Mouse (Mus musculus) CH12.LX (cell line): ENCODE data around the gene Rab5b. TPM values are rescaled to one million over a fixed set of nuclear protein-coding genes. Genes with fewer than 3 reads are reported as not detected.
A peak's percentile ranks its signal among the peaks of the same experiment; 100 is the strongest.

Experiments
- DNase-seq: peaks from one replicate; pipeline ENCODE4 v3.0.0-alpha.2; 2013; ENCODE audit errors: extremely low read depth
- H3K27ac ChIP-seq: 2 replicates; pipeline ENCODE4 v1.5.1; 2012; ENCODE audit warnings: low read depth, mild to moderate bottlenecking, control low read depth, moderate library complexity; ENCODE audit not compliant: insufficient read depth
- H3K27me3 ChIP-seq: replicated peaks from 2 replicates; pipeline ENCODE3; 2012; ENCODE audit warnings: inconsistent platforms
- H3K36me3 ChIP-seq, 2 experiments: replicated peaks in 1 of 2; 2 replicates each; pipeline versions ENCODE3 to v1.6.1; 2012; ENCODE audit warnings: inconsistent platforms in 1 of 2, low read length in 1 of 2, mild to moderate bottlenecking in 1 of 2, mixed read lengths in 1 of 2, moderate library complexity in 1 of 2; ENCODE audit not compliant: control insufficient read depth in 1 of 2, insufficient read depth in 1 of 2
- H3K4me1 ChIP-seq, 2 experiments: 2 replicates each; pipeline ENCODE4 v1.6.1; 2012; ENCODE audit warnings: inconsistent platforms in 1 of 2, moderate library complexity in 1 of 2; ENCODE audit not compliant: insufficient read depth in 2 of 2, control insufficient read depth in 1 of 2
- H3K4me2 ChIP-seq: 2 replicates; pipeline ENCODE4 v1.6.1; 2012; ENCODE audit warnings: low read depth, mild to moderate bottlenecking, control low read depth; ENCODE audit not compliant: poor library complexity, insufficient read depth, severe bottlenecking
- H3K4me3 ChIP-seq, 3 experiments: fragments of 150-350 bp in 1 of 3; sonication (generic) in 1 of 3; replicated peaks in 1 of 3; 2 replicates each; pipeline versions ENCODE3 to v1.5.1; 2011 to 2012; ENCODE audit warnings: low read depth in 2 of 3, low read length in 2 of 3, mild to moderate bottlenecking in 2 of 3, moderate library complexity in 2 of 3, control low read depth in 1 of 3, improper control_type of control experiment in 1 of 3, inconsistent platforms in 1 of 3, mixed read lengths in 1 of 3; ENCODE audit not compliant: poor library complexity in 1 of 3
- H3K79me2 ChIP-seq: replicated peaks from 2 replicates; pipeline ENCODE4 v1.6.1; 2012; ENCODE audit warnings: mild to moderate bottlenecking, moderate library complexity; ENCODE audit not compliant: control insufficient read depth, poor library complexity, insufficient read depth, severe bottlenecking; ENCODE audit errors: extremely low read depth
- H3K9ac ChIP-seq: 2 replicates; pipeline ENCODE4 v1.6.1; 2012; ENCODE audit warnings: low read depth, mild to moderate bottlenecking, control low read depth, moderate library complexity; ENCODE audit not compliant: insufficient read depth
- H3K9me3 ChIP-seq: replicated peaks from 2 replicates; pipeline ENCODE3; 2012; ENCODE audit warnings: low read length, inconsistent platforms, mixed read lengths
- BHLHE40 ChIP-seq: IDR thresholded peaks from 2 replicates; pipeline ENCODE4 v1.6.1; 2011; ENCODE audit warnings: mild to moderate bottlenecking, low read depth, low read length, improper control_type of control experiment
- CHD1 ChIP-seq: IDR thresholded peaks from 2 replicates; pipeline ENCODE4 v1.6.1; 2012; ENCODE audit warnings: low read depth, low read length, improper control_type of control experiment, inconsistent platforms
- CHD2 ChIP-seq: IDR thresholded peaks from 2 replicates; pipeline ENCODE4 v1.6.1; 2011; ENCODE audit warnings: low read length, improper control_type of control experiment
- CTCF ChIP-seq, 2 experiments: IDR thresholded peaks in 1 of 2; conservative IDR thresholded peaks in 1 of 2; 2 replicates each; pipeline ENCODE4 v1.5.1; 2011 to 2012; ENCODE audit warnings: low read depth in 2 of 2, low read length in 2 of 2, improper control_type of control experiment in 1 of 2, inconsistent platforms in 1 of 2, mild to moderate bottlenecking in 1 of 2, moderate library complexity in 1 of 2
- E2F4 ChIP-seq: IDR thresholded peaks from 2 replicates; pipeline ENCODE4 v1.6.1; 2011; ENCODE audit warnings: low read depth, low read length, improper control_type of control experiment; ENCODE audit not compliant: insufficient replicate concordance
- ELF1 ChIP-seq: IDR thresholded peaks from 2 replicates; pipeline ENCODE4 v1.6.1; 2014; ENCODE audit warnings: low read depth, mild to moderate bottlenecking, inconsistent platforms, low read length, improper control_type of control experiment
- EP300 ChIP-seq: IDR thresholded peaks from 2 replicates; pipeline ENCODE4 v1.6.1; 2011; ENCODE audit warnings: low read length, improper control_type of control experiment
- ETS1 ChIP-seq: conservative IDR thresholded peaks from 2 replicates; pipeline ENCODE4 v1.6.1; 2012; ENCODE audit warnings: low read depth, mild to moderate bottlenecking, inconsistent platforms, low read length, improper control_type of control experiment, moderate library complexity
- GABPA ChIP-seq: IDR thresholded peaks from 2 replicates; pipeline ENCODE4 v1.6.1; 2012; ENCODE audit warnings: low read depth, low read length, improper control_type of control experiment, inconsistent platforms; ENCODE audit not compliant: insufficient replicate concordance
- HCFC1 ChIP-seq: IDR thresholded peaks from 2 replicates; pipeline ENCODE4 v1.6.1; 2012; ENCODE audit warnings: low read depth, mild to moderate bottlenecking, inconsistent platforms, low read length, improper control_type of control experiment
- IRF4 ChIP-seq: IDR thresholded peaks from 2 replicates; pipeline ENCODE4 v1.6.1; 2014; ENCODE audit warnings: low read depth, mild to moderate bottlenecking, inconsistent platforms, low read length, improper control_type of control experiment
- JUN ChIP-seq: IDR thresholded peaks from 2 replicates; pipeline ENCODE4 v1.6.1; 2011; ENCODE audit warnings: low read depth, mild to moderate bottlenecking, low read length, improper control_type of control experiment, moderate library complexity; ENCODE audit not compliant: insufficient read depth
- JUND ChIP-seq: conservative IDR thresholded peaks from 2 replicates; pipeline ENCODE4 v1.6.1; 2011; ENCODE audit warnings: low read depth, low read length, improper control_type of control experiment
- KAT2A ChIP-seq: IDR thresholded peaks from 2 replicates; pipeline ENCODE4 v1.6.1; 2012; ENCODE audit warnings: low read length, improper control_type of control experiment, inconsistent platforms; ENCODE audit not compliant: insufficient replicate concordance
- MAFK ChIP-seq: IDR thresholded peaks from 2 replicates; pipeline ENCODE4 v1.6.1; 2011; ENCODE audit warnings: low read length, improper control_type of control experiment; ENCODE audit not compliant: insufficient replicate concordance
- MAX ChIP-seq: IDR thresholded peaks from 2 replicates; pipeline ENCODE4 v1.6.1; 2011; ENCODE audit warnings: low read length, improper control_type of control experiment
- MAZ ChIP-seq: IDR thresholded peaks from 2 replicates; pipeline ENCODE4 v1.6.1; 2012; ENCODE audit warnings: low read depth, mild to moderate bottlenecking, inconsistent platforms, low read length, improper control_type of control experiment, moderate library complexity
- MEF2A ChIP-seq: IDR thresholded peaks from 2 replicates; pipeline ENCODE4 v1.6.1; 2014; ENCODE audit warnings: low read depth, mild to moderate bottlenecking, inconsistent platforms, low read length, improper control_type of control experiment, borderline replicate concordance
- MXI1 ChIP-seq: IDR thresholded peaks from 2 replicates; pipeline ENCODE4 v1.6.1; 2011; ENCODE audit warnings: mild to moderate bottlenecking, low read depth, low read length, improper control_type of control experiment
- MYC ChIP-seq: IDR thresholded peaks from 2 replicates; pipeline ENCODE4 v1.6.1; 2011; ENCODE audit warnings: low read depth, mild to moderate bottlenecking, improper control_type of control experiment, low read length
- NELFE ChIP-seq: IDR thresholded peaks from 2 replicates; pipeline ENCODE4 v1.6.1; 2011; ENCODE audit warnings: low read depth, low read length, improper control_type of control experiment
- NRF1 ChIP-seq: IDR thresholded peaks from 2 replicates; pipeline ENCODE4 v1.6.1; 2014; ENCODE audit warnings: low read depth, mild to moderate bottlenecking, inconsistent platforms, low read length, improper control_type of control experiment, moderate library complexity
- PAX5 ChIP-seq: IDR thresholded peaks from 2 replicates; pipeline ENCODE4 v1.6.1; 2012; ENCODE audit warnings: low read length, inconsistent platforms, mixed read lengths
- POLR2A ChIP-seq: IDR thresholded peaks from 2 replicates; pipeline ENCODE4 v1.6.1; 2011; ENCODE audit warnings: low read depth, mild to moderate bottlenecking, improper control_type of control experiment, low read length
- POLR2AphosphoS2 ChIP-seq: IDR thresholded peaks from 2 replicates; pipeline ENCODE4 v1.6.1; 2011; ENCODE audit warnings: low read depth, low read length, improper control_type of control experiment
- RAD21 ChIP-seq: IDR thresholded peaks from 2 replicates; pipeline ENCODE4 v1.6.1; 2011; ENCODE audit warnings: low read depth, mild to moderate bottlenecking, low read length, improper control_type of control experiment, moderate library complexity
- RCOR1 ChIP-seq: conservative IDR thresholded peaks from 2 replicates; pipeline ENCODE4 v1.6.1; 2012; ENCODE audit warnings: low read depth, mild to moderate bottlenecking, inconsistent platforms, low read length, improper control_type of control experiment
- SIN3A ChIP-seq: IDR thresholded peaks from 2 replicates; pipeline ENCODE4 v1.6.1; 2012; ENCODE audit warnings: low read length, improper control_type of control experiment, inconsistent platforms
- SMC3 ChIP-seq: IDR thresholded peaks from 2 replicates; pipeline ENCODE4 v1.6.1; 2011; ENCODE audit warnings: low read depth, low read length, improper control_type of control experiment
- TBP ChIP-seq: conservative IDR thresholded peaks from 2 replicates; pipeline ENCODE4 v1.6.1; 2011; ENCODE audit warnings: low read depth, low read length, improper control_type of control experiment
- TCF12 ChIP-seq: IDR thresholded peaks from 2 replicates; pipeline ENCODE4 v1.6.1; 2014; ENCODE audit warnings: low read depth, mild to moderate bottlenecking, inconsistent platforms, low read length, improper control_type of control experiment
- UBTF ChIP-seq: IDR thresholded peaks from 2 replicates; pipeline ENCODE4 v1.6.1; 2012; ENCODE audit warnings: low read depth, mild to moderate bottlenecking, inconsistent platforms, low read length, improper control_type of control experiment, moderate library complexity
- USF1 ChIP-seq: IDR thresholded peaks from 2 replicates; pipeline ENCODE4 v1.6.1; 2014; ENCODE audit warnings: low read depth, mild to moderate bottlenecking, inconsistent platforms, low read length, improper control_type of control experiment
- USF2 ChIP-seq: conservative IDR thresholded peaks from 2 replicates; pipeline ENCODE4 v1.6.1; 2011; ENCODE audit warnings: low read depth, low read length, improper control_type of control experiment
- ZC3H11A ChIP-seq: IDR thresholded peaks from 2 replicates; pipeline ENCODE4 v1.6.1; 2012; ENCODE audit warnings: low read depth, mild to moderate bottlenecking, inconsistent platforms, low read length, improper control_type of control experiment
- ZKSCAN1 ChIP-seq: IDR thresholded peaks from 2 replicates; pipeline ENCODE4 v1.6.1; 2012; ENCODE audit warnings: low read depth, inconsistent platforms, low read length, improper control_type of control experiment, borderline replicate concordance
- ZMIZ1 ChIP-seq: IDR thresholded peaks from 2 replicates; pipeline ENCODE4 v1.6.1; 2012; ENCODE audit warnings: low read depth, mild to moderate bottlenecking, inconsistent platforms, low read length, improper control_type of control experiment
- ZNF384 ChIP-seq: IDR thresholded peaks from 2 replicates; pipeline ENCODE4 v1.6.1; 2012; ENCODE audit warnings: low read depth, low read length, improper control_type of control experiment, inconsistent platforms
- dilution Hi-C: fragments of 300-500 bp; cut with MboI; formaldehyde crosslinking; loops from 2 replicates; pipeline ENCODE4 v1.14.3; 2020; ENCODE audit warnings: low sequenced_read_pairs; ENCODE audit not compliant: extremely low pct_unique_long_range_greater_than_20kb, extremely low pct_ligation_motif_present
- in situ Hi-C: fragments of 300-500 bp; cut with MboI; formaldehyde crosslinking; loops from 3 replicates; pipeline ENCODE4 v1.14.3; 2019; ENCODE audit warnings: low sequenced_read_pairs, low pct_ligation_motif_present, low pct_unique_long_range_greater_than_20kb, mixed read lengths
- polyA plus RNA-seq: library from polyadenylated mRNA; unstranded; fragments of >175 nt; gene quantifications from 2 replicates; pipeline ENCODE4 v1.2.1, GENCODE M21; 2012; ENCODE audit warnings: low read depth; ENCODE audit not compliant: insufficient read length
- total RNA-seq, 2 experiments: library from RNA; depleted of rRNA; stranded (reverse); fragments of 300-350 nt in 1 of 2; fragments of >200 nt in 1 of 2; gene quantifications; 2 replicates each; pipeline ENCODE4 v1.2.3; 2012 to 2014

Gene Rab5b
- total and polyA plus RNA-seq, 3 experiments, result 20.4 to 34.4 (median 27.4) TPM

DNA sequence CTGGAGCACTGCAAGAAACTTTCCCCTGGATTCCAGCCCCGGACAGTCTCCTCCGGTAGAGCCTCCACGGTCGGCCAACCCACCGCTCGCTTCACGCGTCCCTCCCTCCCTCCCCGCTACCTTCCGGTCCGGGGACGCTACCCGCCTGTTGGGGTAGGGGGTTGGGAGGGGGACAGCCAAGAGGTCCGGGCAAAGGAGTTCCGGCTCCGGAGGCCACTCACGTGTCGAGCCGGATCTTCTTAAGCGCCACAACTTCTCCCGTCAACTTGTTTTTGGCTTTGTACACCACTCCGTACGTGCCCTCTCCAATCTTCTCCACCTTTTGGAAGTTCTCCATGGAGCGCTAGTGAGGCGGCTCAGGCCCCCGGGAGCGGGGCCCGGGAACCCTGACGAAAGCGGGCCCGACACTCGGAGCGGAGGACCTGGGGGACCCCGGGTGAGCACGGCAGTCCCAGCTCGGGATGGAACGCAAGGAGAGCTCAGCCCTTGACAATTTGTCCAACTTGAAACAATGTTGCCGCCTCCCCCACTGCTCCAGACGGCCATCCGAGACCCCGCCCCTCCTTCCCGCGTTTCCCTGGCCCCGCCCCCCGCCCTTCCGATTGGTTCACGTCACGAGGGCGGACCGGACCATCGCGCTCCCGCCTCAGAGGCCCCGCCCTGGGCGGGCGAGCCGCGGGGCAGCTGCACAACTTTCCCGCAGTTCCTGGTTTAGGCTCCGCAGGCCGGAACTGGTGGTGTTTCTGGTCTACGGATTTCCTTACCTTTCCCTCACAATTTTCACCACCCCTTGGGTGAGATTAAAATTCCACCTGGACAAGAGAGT, 8.6 kb upstream of the Rab5b start, which contains the start of gene Cdk2:
Gene Cdk2, minus strand, starts transcription at position 541 of the 826 bp plus-strand sequence.
- H3K79me2 ChIP-seq, result peaks cover 22% of the 10 kb centered on the region
- H3K36me3 ChIP-seq, result peaks cover 27 to 33% of the 10 kb centered on the region in 2 experiments
- H3K27ac ChIP-seq, result peak within 1 kb of the TSS; percentile 52
- peak; percentile 87 for DNase-seq
- H3K4me3 ChIP-seq, result peak within 1 kb of the TSS; percentile 77 to 90 (median 80)
- peak within 1 kb of the TSS; percentile 91 for H3K4me2 ChIP-seq
- H3K27me3 ChIP-seq, result no peaks in the 10 kb centered on the region
- TF ChIP-seq ZMIZ1 (peak; percentile 67), ZKSCAN1 (no peak), KAT2A (peak; percentile 46; the same call in 1 of the 2 replicates), JUN (no peak), CTCF (conservative IDR thresholded peaks at IDR 0.05 in 1 of 2, IDR thresholded peaks at IDR 0.05 in 1 of 2; ENCODE audit: low read depth in 2 of 2, low read length in 2 of 2) (no peak), UBTF (peak; percentile 58; the same call in 1 of the 2 replicates), POLR2AphosphoS2 (peak; percentile 80; the same call in 1 of the 2 replicates), JUND (no peak), PAX5 (no peak), USF1 (peak; percentile 19; the same call in 1 of the 2 replicates), RAD21 (no peak), MEF2A (no peak), CHD2 (peak; percentile 47; the same call in 1 of the 2 replicates), ELF1 (peak; percentile 94), CHD1 (no peak), EP300 (peak; percentile 54; the same call in 1 of the 2 replicates), ZC3H11A (no peak), POLR2A (peak; percentile 93), ZNF384 (no peak), SIN3A (no peak; the same call in 1 of the 2 replicates), GABPA (no peak), MAFK (no peak), NELFE (peak; percentile 92), NRF1 (0 out of 2 replicates have a peak, but pooled peaks have one; percentile 29), BHLHE40 (peak; percentile 93), MXI1 (peak; percentile 78; the same call in 1 of the 2 replicates), ETS1 (peak; percentile 45), SMC3 (no peak), RCOR1 (peak; percentile 58; the same call in 1 of the 2 replicates), E2F4 (peak; percentile 90), MAX (peak; percentile 16; the same call in 1 of the 2 replicates), TBP (0 out of 2 replicates have a peak, but pooled peaks have one; percentile 53), TCF12 (peak; percentile 85), HCFC1 (peak; percentile 56), USF2 (no peak), IRF4 (peak; percentile 61), MYC (0 out of 2 replicates have a peak, but pooled peaks have one; percentile 58), MAZ (peak; percentile 88)
- H3K9ac ChIP-seq, result peak within 1 kb of the TSS; percentile 98
- in situ Hi-C loops, result no loop called here
- dilution Hi-C loops, result no loop called here
- peaks cover 3 to 40% of the 10 kb centered on the region in 2 experiments; a peak in 3 of 4 replicates for H3K4me1 ChIP-seq
- no peaks in the 10 kb centered on the region for H3K9me3 ChIP-seq
